19 mouse cellular contexts compared by ENCODE assay signal in genomic region chr9:69435662-69436061, GRCm38 (mm10). TPM values are rescaled to one million over a fixed set of nuclear protein-coding genes. Genes with fewer than 3 reads are reported as not detected.
DNase-seq lines count a peak whose midpoint lies in the region; ATAC-seq lines count a peak whose summit lies in the region.
"Had no signal": no experiment of that assay in that cellular context is flagged by ENCODE, and none has a peak within 500 bp of the region (broad histone marks: within the 10 kb centered on the region; RNA-seq: fewer than 3 reads in every experiment).

No protein-coding gene starts in this region.

- no peaks in the 10 kb centered on the region for H3K27me3 ChIP-seq in kidney, embryonic 15.5 days
- H3K27me3 ChIP-seq in kidney, embryonic 14.5 days (ENCODE audit: control insufficient read depth, insufficient read depth, low read length), result no peaks in the 10 kb centered on the region
- no peaks in the 10 kb centered on the region for H3K27me3 ChIP-seq in liver, embryonic 16.5 days (ENCODE audit: control insufficient read depth, insufficient read depth, low read depth, low read length)
- no peaks in the 10 kb centered on the region for H3K27me3 ChIP-seq in liver, embryonic 11.5 days (replicated peaks; ENCODE audit: control insufficient read depth, insufficient read depth, low read length)
- H3K27me3 ChIP-seq in intestine, embryonic 16.5 days (replicated peaks; ENCODE audit: control insufficient read depth, insufficient read depth, low read length), result no peaks in the 10 kb centered on the region
- H3K27me3 ChIP-seq: CH12.LX; forebrain, embryonic 15.5 days; hindbrain, embryonic 13.5 days; Patski had no signal

- H3K4me3 ChIP-seq in kidney, embryonic 15.5 days (replicated peaks), result no peak overlapping the region
- no peak overlapping the region for H3K4me3 ChIP-seq in kidney, embryonic 14.5 days (ENCODE audit: low read length)
- H3K4me3 ChIP-seq in liver, embryonic 16.5 days (ENCODE audit: low read depth, low read length), result no peak overlapping the region
- H3K4me3 ChIP-seq in liver, embryonic 11.5 days (ENCODE audit: low read depth, low read length), result no peak overlapping the region
- no peak overlapping the region for H3K4me3 ChIP-seq in intestine, embryonic 16.5 days (ENCODE audit: low read length)
- H3K4me3 ChIP-seq: forebrain, embryonic 15.5 days; heart, embryonic 10.5 days; hindbrain, embryonic 13.5 days had no signal

- no peak for DNase-seq in liver, embryonic 11.5 days (ENCODE audit: low spot score)
- DNase-seq in lung, postnatal 4 days, result no peak
- DNase-seq: adrenal gland, postnatal 14 days; cerebellum, adult 18-20 months; cerebellum, adult 9-11 months; cerebellum, postnatal 36 days; gastrocnemius, postnatal 36 days; heart, adult 18-20 months; heart, postnatal 10 days had no signal

- peak overlapping the region; percentile 25; the same call in 1 of the 2 replicates for H3K27ac ChIP-seq in kidney, embryonic 15.5 days
- no peak overlapping the region for H3K27ac ChIP-seq in kidney, embryonic 14.5 days (ENCODE audit: low read depth, low read length)
- peak overlapping the region; percentile 69; the same call in 1 of the 2 replicates for H3K27ac ChIP-seq in liver, embryonic 16.5 days (ENCODE audit: low read length)
- no peak overlapping the region for H3K27ac ChIP-seq in liver, embryonic 11.5 days (ENCODE audit: low read depth, low read length)
- no peak overlapping the region for H3K27ac ChIP-seq in intestine, embryonic 16.5 days (ENCODE audit: low read length)
- H3K27ac ChIP-seq: forebrain, embryonic 15.5 days; heart, embryonic 10.5 days; hindbrain, embryonic 13.5 days had no signal

- H3K4me1 ChIP-seq in kidney, embryonic 15.5 days, result peaks cover 37% of the 10 kb centered on the region
- peaks cover 8% of the 10 kb centered on the region; the same call in 1 of the 2 replicates for H3K4me1 ChIP-seq in kidney, embryonic 14.5 days (ENCODE audit: control insufficient read depth, insufficient read depth, low read length)
- peaks cover 3% of the 10 kb centered on the region for H3K4me1 ChIP-seq in liver, embryonic 16.5 days (ENCODE audit: control insufficient read depth, low read depth, low read length)
- peaks cover 4% of the 10 kb centered on the region; the same call in 1 of the 2 replicates for H3K4me1 ChIP-seq in liver, embryonic 11.5 days (replicated peaks; ENCODE audit: control insufficient read depth, insufficient read depth, low read length)
- no peaks in the 10 kb centered on the region for H3K4me1 ChIP-seq in intestine, embryonic 16.5 days (ENCODE audit: control insufficient read depth, insufficient read depth, low read length)

- no peak overlapping the region for H3K9ac ChIP-seq in kidney, embryonic 15.5 days
- H3K9ac ChIP-seq in kidney, embryonic 14.5 days (ENCODE audit: low read depth, low read length), result no peak overlapping the region
- no peak overlapping the region for H3K9ac ChIP-seq in liver, embryonic 16.5 days (ENCODE audit: low read depth, low read length)
- no peak overlapping the region for H3K9ac ChIP-seq in liver, embryonic 11.5 days (ENCODE audit: low read depth, low read length)
- H3K9ac ChIP-seq in intestine, embryonic 16.5 days (ENCODE audit: low read depth, low read length), result no peak overlapping the region
- H3K9ac ChIP-seq: forebrain, embryonic 15.5 days; hindbrain, embryonic 13.5 days had no signal

- no peak for ATAC-seq in kidney, embryonic 15.5 days (replicated peaks; ENCODE audit: low FRiP score)
- ATAC-seq in kidney, embryonic 14.5 days (ENCODE audit: low FRiP score, low TSS enrichment), result no peak
- ATAC-seq in liver, embryonic 16.5 days (ENCODE audit: low read depth), result 0 out of 2 replicates have a peak, but pooled peaks have one; percentile 30
- ATAC-seq in liver, embryonic 11.5 days (replicated peaks; ENCODE audit: low FRiP score), result no peak
- ATAC-seq in intestine, embryonic 16.5 days, result peak; percentile 61
- ATAC-seq: activated CD4-positive, CD25-positive, alpha-beta regulatory T cell, adult 4 months; forebrain, embryonic 15.5 days; Patski had no signal

- no peak overlapping the region for H3K4me2 ChIP-seq in kidney, embryonic 15.5 days
- H3K4me2 ChIP-seq in kidney, embryonic 14.5 days (replicated peaks; ENCODE audit: low read depth, low read length), result no peak overlapping the region
- H3K4me2 ChIP-seq in liver, embryonic 16.5 days (ENCODE audit: low read depth, low read length), result no peak overlapping the region
- H3K4me2 ChIP-seq in liver, embryonic 11.5 days, result no peak overlapping the region
- H3K4me2 ChIP-seq in intestine, embryonic 16.5 days (ENCODE audit: low read depth, low read length), result no peak overlapping the region
- H3K4me2 ChIP-seq: forebrain, embryonic 15.5 days; hindbrain, embryonic 13.5 days had no signal

- H3K9me3 ChIP-seq in kidney, embryonic 15.5 days (replicated peaks), result no peaks in the 10 kb centered on the region
- no peaks in the 10 kb centered on the region for H3K9me3 ChIP-seq in kidney, embryonic 14.5 days (ENCODE audit: control insufficient read depth, low read length)
- H3K9me3 ChIP-seq in liver, embryonic 16.5 days (replicated peaks; ENCODE audit: control insufficient read depth, low read length), result no peaks in the 10 kb centered on the region
- H3K9me3 ChIP-seq in liver, embryonic 11.5 days (ENCODE audit: control insufficient read depth, low read length), result no peaks in the 10 kb centered on the region
- H3K9me3 ChIP-seq in intestine, embryonic 16.5 days (ENCODE audit: control insufficient read depth, low read length), result no peaks in the 10 kb centered on the region
- H3K9me3 ChIP-seq: forebrain, embryonic 15.5 days; heart, embryonic 10.5 days; hindbrain, embryonic 13.5 days had no signal

- H3K36me3 ChIP-seq in kidney, embryonic 15.5 days, result peaks cover 14% of the 10 kb centered on the region
- H3K36me3 ChIP-seq in kidney, embryonic 14.5 days (ENCODE audit: control insufficient read depth, insufficient read depth, low read length), result peaks cover 9% of the 10 kb centered on the region; the same call in 1 of the 2 replicates
- H3K36me3 ChIP-seq in liver, embryonic 16.5 days (ENCODE audit: control insufficient read depth, insufficient read depth), result peaks cover 6% of the 10 kb centered on the region; the same call in 1 of the 2 replicates
- no peaks in the 10 kb centered on the region for H3K36me3 ChIP-seq in liver, embryonic 11.5 days (ENCODE audit: control insufficient read depth, insufficient read depth, low read length)
- peaks cover under 1% of the 10 kb centered on the region; the same call in 1 of the 2 replicates for H3K36me3 ChIP-seq in intestine, embryonic 16.5 days (ENCODE audit: control insufficient read depth, insufficient read depth, low read length)

RNA-seq across cellular contexts. Expression of gene Anxa2, which starts 17.8 kb away (rescaled TPM):
- polyA plus RNA-seq in kidney, embryonic 15.5 days (2015; fragmentation: Nextera tagmentation; extraction: Ambion mirVana), result 567 and 614 TPM in 2 replicates
- polyA plus RNA-seq in kidney, embryonic 14.5 days (2014; fragmentation: Nextera tagmentation; extraction: Ambion mirVana), result 463 and 482 TPM in 2 replicates
- 185 and 198 TPM in 2 replicates for polyA plus RNA-seq in liver, embryonic 16.5 days (2015; fragmentation: Nextera tagmentation; extraction: Ambion mirVana)
- polyA plus RNA-seq in liver, embryonic 11.5 days (2014; fragmentation: Nextera tagmentation; extraction: Ambion mirVana), result 153 and 159 TPM in 2 replicates
- 599 and 614 TPM in 2 replicates for polyA plus RNA-seq in intestine, embryonic 16.5 days (2015; fragmentation: Nextera tagmentation; extraction: Ambion mirVana)

RNA-seq across cellular contexts. Expression of gene Ice2, which starts 38.0 kb away (rescaled TPM):
- 21.3 and 23.4 TPM in 2 replicates for polyA plus RNA-seq in kidney, embryonic 15.5 days (2015; fragmentation: Nextera tagmentation; extraction: Ambion mirVana)
- 19.7 and 23.3 TPM in 2 replicates for polyA plus RNA-seq in kidney, embryonic 14.5 days (2014; fragmentation: Nextera tagmentation; extraction: Ambion mirVana)
- polyA plus RNA-seq in liver, embryonic 16.5 days (2015; fragmentation: Nextera tagmentation; extraction: Ambion mirVana), result 5.9 and 6.1 TPM in 2 replicates
- 23.1 and 24.9 TPM in 2 replicates for polyA plus RNA-seq in liver, embryonic 11.5 days (2014; fragmentation: Nextera tagmentation; extraction: Ambion mirVana)
- 12.7 and 12.8 TPM in 2 replicates for polyA plus RNA-seq in intestine, embryonic 16.5 days (2015; fragmentation: Nextera tagmentation; extraction: Ambion mirVana)

Comparison
In these comparisons a context has a peak if more than half of its experiments do, and no peak if none do; other contexts are left out.
1. ATAC-seq: peak in liver, embryonic 16.5 days (single experiment) and intestine, embryonic 16.5 days (single experiment); none in kidney, embryonic 15.5 days (single experiment), kidney, embryonic 14.5 days (single experiment) and liver, embryonic 11.5 days (single experiment).
2. H3K27ac ChIP-seq: peak in kidney, embryonic 15.5 days (single experiment) and liver, embryonic 16.5 days (single experiment); none in kidney, embryonic 14.5 days (single experiment), liver, embryonic 11.5 days (single experiment) and intestine, embryonic 16.5 days (single experiment).